Mouse (Mus musculus) lung, adult 18-20 months (tissue): ENCODE data around the gene Iqcf1.
"Not testable (repeated sequence)": the region's sequence is repeated elsewhere in the genome, so short reads cannot be mapped to it uniquely, and the experiment has no call there.

Source experiments
- DNase-seq, 2 experiments: peaks; one replicate each; pipeline ENCODE4 v3.0.0; 2022; ENCODE audit warnings: mixed read lengths in 2 of 2

Iqcf1 gene

DNA sequence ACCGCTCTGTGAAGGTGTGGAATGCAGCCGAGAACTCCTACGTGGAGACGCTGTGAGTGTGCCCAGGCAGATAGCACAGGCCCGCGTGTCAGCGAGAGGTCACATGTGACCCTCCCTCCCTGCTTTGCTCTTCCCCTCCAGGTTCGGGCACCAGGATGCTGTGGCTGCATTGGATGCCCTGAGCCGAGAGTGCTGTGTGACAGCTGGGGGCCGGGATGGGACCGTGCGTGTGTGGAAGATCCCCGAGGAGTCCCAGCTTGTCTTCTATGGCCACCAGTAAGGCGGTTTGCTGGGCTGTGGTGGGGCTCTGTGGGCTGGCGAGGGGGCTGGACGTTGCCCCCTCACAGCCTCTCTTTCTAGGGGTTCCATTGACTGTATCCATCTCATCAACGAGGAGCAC is 16.2 kb upstream of the Iqcf1 start:
- DNase-seq: no peak

DNA sequence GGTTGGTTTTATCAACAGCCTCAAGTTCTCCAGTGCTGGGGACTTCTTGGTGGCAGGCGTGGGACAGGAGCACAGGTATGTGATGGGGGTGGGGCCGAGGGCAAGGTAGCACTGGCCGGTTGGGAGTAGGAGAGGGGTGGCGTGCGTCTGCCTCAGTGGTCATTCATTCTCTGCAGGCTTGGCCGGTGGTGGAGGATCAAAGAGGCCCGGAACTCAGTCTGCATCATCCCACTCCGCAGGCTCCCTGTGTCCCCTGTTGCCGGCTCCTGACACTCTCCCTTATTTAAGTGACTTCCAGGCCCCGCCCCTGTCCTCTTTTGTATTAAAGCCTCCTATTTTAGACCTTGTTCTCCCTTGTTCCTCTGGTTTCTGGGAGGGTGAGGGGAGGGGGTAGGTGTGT is 14.7 kb upstream of the Iqcf1 start:
- no peak for DNase-seq

DNA sequence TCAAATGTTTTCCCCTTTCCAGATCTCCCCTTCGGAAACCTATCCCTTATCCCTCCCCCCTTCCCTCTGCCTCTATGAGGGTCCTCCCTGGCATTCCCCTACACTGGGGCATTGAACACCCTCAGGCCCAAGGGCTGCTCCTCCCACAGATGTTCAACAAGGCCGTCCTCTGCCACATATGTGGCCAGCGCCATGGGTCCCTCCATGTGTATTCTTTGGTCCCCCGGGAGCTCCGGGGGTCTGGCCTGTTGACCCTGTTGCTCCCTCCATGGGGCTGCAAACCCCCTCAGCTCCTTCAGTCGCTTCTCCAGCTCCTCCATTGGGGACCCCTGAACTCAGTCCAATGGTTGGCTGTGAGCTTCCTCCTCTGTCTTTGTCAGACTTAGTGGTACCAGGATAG is 12.2 kb upstream of the Iqcf1 start:
- not testable (repeated sequence) for DNase-seq

DNA sequence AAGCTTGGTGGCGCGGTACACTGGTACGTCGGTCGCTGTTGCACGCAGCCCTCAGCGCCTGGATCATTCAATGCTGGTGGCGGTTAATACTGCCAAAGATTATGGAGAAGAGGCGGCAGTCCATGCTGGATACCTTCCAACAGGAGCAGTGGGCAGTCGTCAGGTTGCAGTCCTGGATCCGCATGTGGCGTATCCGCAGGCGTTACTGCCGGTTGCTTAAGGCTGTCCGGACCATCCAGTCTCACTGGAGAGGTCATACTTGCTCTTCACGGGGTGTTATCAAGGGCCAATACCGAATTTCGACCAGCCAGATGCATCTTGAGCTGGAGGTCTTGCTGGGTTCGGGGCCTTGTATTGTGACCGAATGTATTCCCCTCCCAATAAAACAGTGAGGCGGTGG is 2.1 kb downstream of the Iqcf1 start:
- no peak for DNase-seq

DNA sequence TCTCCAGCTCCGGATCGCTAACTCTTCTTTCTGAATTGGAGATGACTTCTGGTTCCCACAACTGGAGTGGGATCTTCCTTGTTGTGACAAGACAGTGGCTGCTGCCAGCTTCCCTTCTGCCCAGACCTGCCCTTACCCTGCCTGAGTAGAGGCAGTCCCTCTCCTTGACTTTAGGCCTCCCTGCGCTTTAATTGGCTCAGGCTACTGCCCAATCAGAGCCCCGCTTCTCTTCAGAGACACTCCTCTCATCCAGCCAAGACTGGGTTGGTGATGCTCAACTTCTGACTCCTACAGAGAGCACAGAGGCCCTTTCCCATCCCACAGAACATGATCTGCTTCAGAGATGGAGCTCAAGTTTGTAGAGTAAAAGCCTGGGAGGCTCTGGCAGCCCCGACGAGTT is 4.5 kb downstream of the Iqcf1 start:
- no peak for DNase-seq

DNA sequence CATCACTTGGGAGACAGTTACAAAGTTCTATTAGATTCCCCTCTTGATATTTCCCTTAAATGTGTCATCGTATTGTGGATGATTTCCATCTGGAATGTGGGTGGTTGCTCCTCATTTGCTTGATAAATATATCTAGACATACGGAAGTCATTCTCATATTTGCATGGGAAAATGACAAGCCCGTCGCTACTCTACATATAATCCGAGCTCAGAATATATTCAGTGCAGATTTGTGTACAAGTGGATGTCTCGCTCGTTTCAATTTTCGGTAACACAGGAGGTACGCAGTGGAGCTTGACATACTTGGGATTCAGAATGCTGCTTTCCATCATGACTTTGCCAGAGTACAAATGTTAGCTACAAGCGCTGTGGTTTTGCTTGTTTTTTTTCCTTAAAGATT is 9.6 kb downstream of the Iqcf1 start:
- DNase-seq: no peak

DNA sequence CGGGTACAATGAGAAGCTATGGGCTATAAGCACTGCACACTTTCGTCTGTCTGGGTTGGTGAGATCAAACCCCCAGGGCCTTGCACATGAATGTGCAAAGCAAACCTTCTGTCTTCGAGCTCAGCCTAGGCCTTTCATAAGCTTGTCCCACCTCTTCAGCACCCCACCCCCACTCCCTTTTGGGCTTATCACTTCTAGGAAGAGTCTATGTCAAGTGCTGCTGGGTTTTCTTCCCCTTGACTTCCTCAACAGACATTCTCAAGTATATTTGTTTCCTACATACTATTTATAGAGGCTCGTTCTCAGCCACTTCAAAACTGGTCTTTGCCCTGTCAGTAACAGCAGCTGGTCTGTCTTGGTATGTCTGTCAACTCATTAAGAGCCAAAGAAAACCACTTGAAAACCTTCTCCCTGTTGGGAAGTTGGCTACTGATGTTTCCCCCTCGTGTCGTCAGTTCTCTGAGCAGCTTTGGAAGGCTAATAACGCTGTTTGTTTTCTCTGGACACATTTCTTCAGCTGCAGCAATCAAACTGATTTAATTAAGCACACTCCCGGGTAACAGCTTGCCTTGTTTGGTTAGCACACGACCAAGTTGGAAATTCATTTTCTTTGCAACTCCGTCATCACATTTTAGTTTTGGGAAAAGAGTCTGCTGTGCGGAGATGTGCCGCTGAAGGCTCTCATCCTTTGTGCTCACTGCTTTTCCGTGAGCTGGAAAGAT is 13.1 kb downstream of the Iqcf1 start:
- peak in 1 of 2 experiments; percentile 4 for DNase-seq

DNA sequence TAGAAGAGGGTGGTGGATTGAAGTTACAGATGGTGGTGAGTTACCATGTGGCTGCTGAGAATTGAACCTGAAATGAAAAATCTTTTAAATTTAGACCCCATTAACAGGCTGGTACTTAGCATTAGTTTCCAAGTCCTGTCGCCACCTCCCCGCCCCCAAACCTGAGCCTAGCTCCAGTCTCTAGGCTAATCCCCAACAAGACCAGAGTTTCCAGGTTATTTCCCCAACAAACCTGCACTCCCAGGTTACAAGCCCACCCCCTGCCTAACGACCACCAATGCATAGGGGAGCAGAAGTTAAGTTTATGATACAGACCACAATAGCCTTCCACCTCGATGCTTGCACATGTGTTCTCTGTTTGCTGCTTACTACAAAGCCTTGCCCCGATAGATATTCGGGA is 13.8 kb downstream of the Iqcf1 start:
- DNase-seq: no peak

DNA sequence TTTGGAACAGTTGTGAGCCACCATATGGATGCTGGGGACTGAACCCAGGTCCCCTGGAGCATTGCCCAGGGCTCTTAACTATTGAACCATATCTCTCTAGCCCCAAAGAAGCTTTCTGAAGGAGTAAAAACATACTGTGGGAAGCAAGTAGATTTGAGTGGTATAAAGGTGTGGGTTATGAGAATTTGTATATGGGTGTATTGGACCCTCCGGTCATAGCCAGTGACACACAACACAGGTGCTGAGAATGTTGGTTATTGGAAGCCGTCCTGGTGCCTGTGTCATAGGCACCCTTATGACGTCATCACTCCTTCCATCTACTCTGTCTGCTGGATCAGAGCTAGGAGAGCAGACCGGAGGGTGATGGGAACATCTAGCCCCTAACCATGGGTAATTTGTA is 14.5 kb downstream of the Iqcf1 start, which contains the start of gene Iqcf5:
Gene Iqcf5, plus strand, starts transcription at position 301 of the 400 bp plus-strand sequence.
- DNase-seq: no peak

DNA sequence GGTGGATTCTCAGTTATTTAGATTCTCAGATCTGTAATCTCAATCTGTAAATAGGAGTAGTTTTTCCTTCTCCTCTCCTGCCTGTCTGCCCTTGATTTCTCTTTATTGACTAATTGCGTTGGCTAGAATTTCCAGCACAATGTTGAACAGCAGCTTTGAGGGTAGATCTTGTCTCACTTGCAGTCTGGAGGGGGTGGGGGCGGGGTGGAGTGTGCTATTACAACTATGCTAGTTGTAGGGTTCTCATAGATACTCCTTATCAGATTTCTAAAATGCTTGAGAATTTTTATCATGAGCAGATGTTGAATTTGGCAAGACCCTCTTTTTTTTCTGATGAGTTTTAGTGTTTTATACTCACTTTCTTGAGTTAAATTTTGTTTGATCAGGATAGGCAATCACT is 19.7 kb downstream of the Iqcf1 start:
- DNase-seq: no peak

DNA sequence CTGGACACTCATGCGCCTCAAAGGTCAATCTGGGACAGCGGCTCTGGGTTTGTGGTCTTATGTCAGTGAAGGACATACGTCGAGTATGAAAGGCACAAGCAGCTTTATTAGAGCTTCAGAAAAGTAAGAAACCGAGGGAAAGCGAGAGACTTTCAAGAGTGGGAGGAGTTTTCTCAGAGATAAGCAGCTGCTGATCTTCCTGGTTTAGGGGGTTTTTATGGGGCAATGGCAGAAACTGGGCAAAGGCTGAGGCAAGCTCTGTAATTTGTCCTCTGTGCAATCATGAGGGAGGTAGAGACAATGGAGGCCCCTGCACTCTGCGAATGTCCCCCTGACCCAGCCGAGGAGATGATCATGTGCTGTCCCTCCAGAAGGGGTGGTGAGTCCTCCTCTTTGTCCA is 20.1 kb downstream of the Iqcf1 start:
- no peak for DNase-seq

DNA sequence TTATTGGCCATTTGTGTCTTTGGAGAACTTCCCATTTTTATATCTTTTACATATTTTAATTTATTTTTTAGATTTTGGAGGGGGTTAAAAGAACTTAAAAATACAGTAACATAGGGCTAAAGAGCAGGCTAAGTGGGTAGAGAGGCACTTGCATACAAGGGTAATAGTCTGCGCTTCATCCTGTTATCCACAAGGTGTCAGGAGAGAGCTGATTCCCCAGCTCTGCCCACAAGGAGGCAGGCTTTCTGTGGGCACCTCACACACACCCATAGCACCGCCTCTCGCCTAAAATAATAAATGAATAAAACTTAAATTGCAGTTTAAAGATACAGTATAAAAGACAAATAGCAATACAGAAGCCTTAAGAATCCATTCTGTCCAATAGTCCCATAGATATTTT is 32.1 kb downstream of the Iqcf1 start:
- DNase-seq: no peak

DNA sequence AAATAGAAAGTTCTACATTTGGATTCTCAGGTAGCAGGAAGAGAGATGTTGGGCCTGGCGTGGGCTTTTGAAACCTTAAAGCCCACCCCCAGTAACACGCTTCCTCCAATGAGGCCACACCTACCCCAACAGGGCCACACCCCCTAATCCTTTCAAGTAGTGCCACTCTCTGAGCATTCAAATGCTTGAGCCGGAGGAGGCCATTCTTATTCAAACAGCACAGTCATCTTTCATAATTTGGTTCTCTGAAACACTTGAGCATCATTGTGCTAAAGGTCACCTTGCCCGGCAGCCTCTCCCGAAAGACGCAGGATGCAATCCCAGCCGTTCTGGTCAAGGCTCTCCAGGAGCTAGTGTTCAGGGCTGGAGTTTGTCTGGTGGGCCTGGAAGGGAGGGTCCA is 34.5 kb downstream of the Iqcf1 start:
- DNase-seq: no peak

DNA sequence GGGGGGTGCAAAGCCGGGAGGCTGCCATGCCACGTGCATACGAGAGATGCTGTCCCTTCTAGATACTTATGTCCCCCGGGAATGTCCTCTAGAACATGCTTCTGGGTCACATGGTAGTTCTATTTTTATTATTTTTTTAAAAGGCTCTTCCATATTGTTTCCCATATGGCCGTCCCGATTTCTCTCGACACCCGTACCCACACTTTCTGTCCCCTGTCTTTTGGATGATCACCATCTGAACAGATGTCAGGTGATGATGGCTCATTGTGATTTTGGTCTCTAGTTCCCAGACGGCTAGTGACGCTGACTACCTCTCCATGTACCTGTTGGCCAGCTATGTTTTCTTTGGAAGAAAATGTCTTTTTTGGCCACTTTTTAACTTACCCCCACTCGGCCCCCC is 35.2 kb downstream of the Iqcf1 start:
- DNase-seq: no peak
